Mouse (Mus musculus) hindlimb bud, embryonic 11.5 days (tissue): Measurements from ENCODE around the gene Arhgap6.
"Not testable (repeated sequence)": the region's sequence is repeated elsewhere in the genome, so short reads cannot be mapped to it uniquely, and the experiment has no call there.

Experiments used
- DNase-seq: peaks from one replicate; pipeline ENCODE4 v3.0.0-alpha.2; 2012; ENCODE audit warnings: low read depth, low spot score; ENCODE audit errors: extremely low spot score

Arhgap6 gene

DNA sequence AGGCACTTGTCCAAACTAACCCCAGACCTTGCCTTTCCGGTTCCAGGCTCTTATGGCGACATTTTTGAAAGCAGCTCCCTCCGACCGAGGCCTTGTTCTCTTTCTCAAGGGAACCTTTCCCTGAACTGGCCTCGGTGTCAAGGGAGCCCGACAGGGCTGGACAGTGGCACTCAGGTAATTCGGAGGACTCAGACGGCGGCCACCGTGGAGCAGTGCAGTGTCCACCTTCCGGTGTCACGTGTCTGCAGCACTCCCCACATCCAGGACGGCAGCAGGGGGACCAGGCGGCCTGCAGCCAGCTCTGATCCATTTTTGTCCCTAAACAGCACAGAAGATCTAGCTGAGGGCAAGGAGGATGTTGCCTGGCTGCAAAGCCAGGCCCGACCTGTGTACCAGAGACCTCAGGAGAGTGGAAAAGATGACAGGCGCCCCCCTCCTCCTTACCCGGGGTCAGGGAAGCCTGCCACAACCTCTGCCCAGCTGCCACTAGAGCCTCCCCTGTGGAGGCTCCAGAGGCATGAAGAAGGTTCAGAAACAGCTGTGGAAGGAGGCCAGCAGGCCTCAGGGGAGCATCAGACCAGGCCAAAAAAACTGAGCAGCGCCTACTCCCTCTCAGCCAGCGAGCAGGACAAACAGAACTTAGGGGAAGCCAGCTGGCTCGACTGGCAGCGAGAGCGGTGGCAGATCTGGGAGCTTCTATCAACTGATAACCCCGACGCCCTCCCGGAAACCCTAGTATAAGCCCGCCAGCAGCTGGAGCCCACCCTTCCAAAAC lies 507.6 kb downstream of the Arhgap6 start:
- DNase-seq, result no peak

- DNase-seq, result no peak
These were observed 509.0 kb downstream of the Arhgap6 start for GRCm38 (mm10) chrX:169303945-169304344.

DNA sequence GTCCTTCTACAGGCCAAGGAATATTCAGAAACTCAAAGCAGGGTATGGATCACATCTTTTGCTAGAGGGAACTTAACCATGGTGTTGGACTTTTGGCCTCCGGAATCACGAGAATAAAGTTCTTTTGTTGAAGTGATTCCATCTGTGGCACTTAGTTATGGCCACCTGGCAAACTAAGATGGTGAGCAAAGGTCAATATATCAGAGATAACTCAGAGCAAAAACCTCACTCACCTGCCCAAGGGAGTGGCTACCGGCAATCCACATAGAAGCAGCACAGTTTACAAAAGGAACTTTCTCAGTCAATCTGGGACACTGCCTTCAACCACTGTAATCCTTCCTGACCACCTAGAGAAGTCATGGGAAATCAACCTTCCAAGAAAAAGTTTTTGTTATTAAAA lies 513.7 kb downstream of the Arhgap6 start:
- no peak for DNase-seq

DNA sequence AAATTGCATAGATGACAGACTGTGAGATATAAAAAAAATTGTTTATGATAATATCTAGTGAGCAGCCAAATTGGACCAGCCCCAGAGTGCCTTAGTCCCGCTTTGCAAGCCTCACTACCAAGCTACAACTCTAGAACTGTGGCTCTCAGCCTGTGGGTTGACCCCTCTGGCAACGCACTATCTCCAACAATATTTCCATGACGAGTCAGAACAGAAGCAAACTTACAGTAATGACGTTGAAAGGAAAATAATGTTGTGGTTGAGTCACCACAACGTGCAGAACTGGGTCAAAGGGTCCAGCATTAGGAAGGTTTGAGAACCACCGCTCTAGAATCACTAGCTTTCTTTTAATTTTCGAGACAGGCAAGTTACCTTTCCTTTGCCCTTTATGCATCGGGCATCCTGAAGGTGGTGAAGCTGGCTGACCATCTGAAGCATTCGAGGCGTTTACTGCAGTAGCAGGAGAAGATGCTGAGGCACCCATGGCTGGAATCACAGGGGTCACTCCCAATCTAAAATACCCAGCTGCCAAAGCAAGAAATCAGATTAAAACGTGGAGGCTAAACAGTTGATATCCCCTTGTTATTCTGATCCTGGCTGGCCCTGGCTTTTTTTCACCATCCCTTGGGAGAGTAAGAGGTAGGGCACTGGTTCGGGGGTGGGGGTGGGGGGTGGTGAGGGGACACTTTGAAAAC lies 524.3 kb downstream of the Arhgap6 start:
- DNase-seq, result no peak

- peak; percentile 35 for DNase-seq
These were observed 525.2 kb downstream of the Arhgap6 start, which contains the start of gene Hccs for GRCm38 (mm10) chrX:169319945-169320667. Hccs (minus strand) TSS chrX:169320372.

DNA sequence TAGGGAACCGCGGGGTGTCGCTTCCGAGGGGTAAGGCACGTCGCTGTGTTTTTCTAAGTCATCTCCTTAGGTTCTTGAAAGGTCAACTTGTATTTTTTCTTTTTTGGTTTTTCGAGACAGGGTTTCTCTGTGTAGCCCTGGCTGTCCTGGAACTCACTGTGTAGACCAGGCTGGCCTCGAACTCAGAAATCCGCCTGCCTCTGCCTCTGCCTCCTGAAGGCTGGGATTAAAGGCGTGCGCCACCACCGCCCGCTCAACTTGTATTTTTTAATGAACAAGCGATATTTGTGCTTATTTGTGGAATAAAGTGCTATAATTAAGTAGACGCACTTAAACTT lies 525.7 kb downstream of the Arhgap6 start:
- not testable (repeated sequence) for DNase-seq

- no peak for DNase-seq
These were observed 531.2 kb downstream of the Arhgap6 start for GRCm38 (mm10) chrX:169325929-169326595.

GRCm38 (mm10) chrX:169332264-169332663 lies 537.4 kb downstream of the Arhgap6 start:
- no peak for DNase-seq

DNA sequence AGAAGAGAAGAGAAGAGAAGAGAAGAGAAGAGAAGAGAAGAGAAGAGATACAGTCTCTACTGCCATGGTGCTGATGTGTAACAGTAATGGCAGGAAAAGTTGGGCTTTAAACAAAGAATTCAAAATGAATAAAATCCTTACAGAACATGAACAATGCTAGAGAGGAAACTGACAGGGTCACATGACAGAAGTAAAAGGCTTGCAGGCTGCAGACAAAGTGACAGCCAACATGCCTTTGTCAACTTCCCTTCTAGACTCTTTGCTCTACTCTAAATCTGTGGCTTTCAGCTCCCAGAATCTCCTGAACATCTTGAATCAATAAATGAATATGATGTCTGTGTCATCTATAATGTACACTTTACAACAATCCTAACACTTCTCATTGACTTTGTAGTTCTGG lies 542.7 kb downstream of the Arhgap6 start:
- no peak for DNase-seq

GRCm38 (mm10) chrX:169338213-169338612 lies 543.3 kb downstream of the Arhgap6 start:
- DNase-seq, result no peak
